Mouse (Mus musculus) embryonic fibroblast, embryonic 13.5 days (primary cell): Measurements from ENCODE around the gene Ubald2.

Experiments
- CTCF ChIP-seq: IDR thresholded peaks from 2 replicates; pipeline ENCODE4 v1.5.1; 2011; ENCODE audit warnings: mild to moderate bottlenecking, control low read depth, low read length, moderate library complexity, borderline replicate concordance; ENCODE audit not compliant: insufficient read depth
- POLR2A ChIP-seq: IDR thresholded peaks from 2 replicates; pipeline ENCODE4 v1.6.1; 2011; ENCODE audit warnings: low read depth, mild to moderate bottlenecking, control low read depth, low read length, moderate library complexity

GRCm38 (mm10) chr11:116423214-116423613, 10.7 kb upstream of the Ubald2 start:
- TF ChIP-seq CTCF (no peak), POLR2A (no peak)
